Mouse (Mus musculus) hindbrain, embryonic 11.5 days (tissue): ENCODE data around the gene Abhd12b. TPM values are rescaled to one million over a fixed set of nuclear protein-coding genes. Genes with fewer than 3 reads are reported as not detected.

Source experiments
- ATAC-seq: fragments of 200-750 bp; cut with Nextera tagmentation; 2 replicates; pipeline ENCODE4 v1.8.0; 2017; ENCODE audit warnings: mild to moderate bottlenecking, moderate TSS enrichment, moderate library complexity; ENCODE audit not compliant: low FRiP score
- DNase-seq: peaks from one replicate; pipeline ENCODE4 v3.0.0-alpha.2; 2015; ENCODE audit warnings: low spot score
- H3K27ac ChIP-seq: fragments of 300-500 bp; sonication (generic); 2 replicates; pipeline ENCODE4 v1.5.1; 2014; ENCODE audit warnings: mild to moderate bottlenecking, low read depth, low read length
- H3K27me3 ChIP-seq: fragments of 300-500 bp; sonication (generic); 2 replicates; pipeline ENCODE4 v1.6.1; 2014; ENCODE audit warnings: mild to moderate bottlenecking, low read length, moderate library complexity, mixed read lengths; ENCODE audit not compliant: control insufficient read depth, insufficient read depth
- H3K36me3 ChIP-seq: fragments of 300-500 bp; sonication (generic); 2 replicates; pipeline ENCODE4 v1.6.1; 2014; ENCODE audit warnings: mild to moderate bottlenecking, low read length, moderate library complexity, mixed read lengths; ENCODE audit not compliant: control insufficient read depth, insufficient read depth
- H3K4me1 ChIP-seq: fragments of 300-500 bp; sonication (generic); replicated peaks from 2 replicates; pipeline ENCODE4 v1.6.1; 2014; ENCODE audit warnings: low read length, mixed read lengths; ENCODE audit not compliant: control insufficient read depth, insufficient read depth
- H3K4me2 ChIP-seq: fragments of 300-500 bp; sonication (generic); replicated peaks from 2 replicates; pipeline ENCODE4 v1.6.1; 2014; ENCODE audit warnings: mild to moderate bottlenecking, low read depth, low read length
- H3K4me3 ChIP-seq: fragments of 300-500 bp; sonication (generic); 2 replicates; pipeline ENCODE4 v1.5.1; 2014; ENCODE audit warnings: low read depth, low read length
- H3K9ac ChIP-seq: fragments of 300-500 bp; sonication (generic); 2 replicates; pipeline ENCODE4 v1.6.1; 2014; ENCODE audit warnings: low read depth, low read length
- H3K9me3 ChIP-seq: fragments of 300-500 bp; sonication (generic); 2 replicates; pipeline ENCODE4 v1.6.1; 2016; ENCODE audit warnings: low read length; ENCODE audit not compliant: control insufficient read depth
- WGBS: fragments of 180-500 bp; shearing (Covaris S2); extraction: QIAGEN DNeasy Blood & Tissue Kit; methylation state at CpG from one replicate; pipeline ENCODE4 v1.1.7; 2014; 5-methylcytosine and 5-hydroxymethylcytosine counted together
- polyA plus RNA-seq: library from polyadenylated mRNA; unstranded; fragments of >200 nt; fragmentation: Nextera tagmentation; extraction: Ambion mirVana; gene quantifications from 2 replicates; pipeline ENCODE4 v1.2.1, GENCODE M21; 2014

Gene Abhd12b
- polyA plus RNA-seq, 1 experiment from 2014 or later, result not detected

DNA sequence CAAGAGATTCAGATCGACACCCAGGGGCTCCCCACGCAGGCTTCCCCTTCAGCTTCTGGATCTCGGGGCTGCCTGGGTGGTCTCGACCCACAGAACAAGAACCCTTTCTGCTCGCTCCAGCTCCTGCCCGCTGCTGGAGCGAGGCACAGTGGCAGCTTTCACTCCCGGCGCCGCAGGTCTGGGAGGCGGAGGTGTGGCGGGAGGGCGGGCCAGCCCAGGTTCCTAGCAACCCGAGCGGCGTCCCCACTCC, 42.9 kb upstream of the Abhd12b start:
- Histone ChIP-seq H3K4me2 (peak overlapping the region; percentile 82), H3K4me3 (peak overlapping the region; percentile 76), H3K4me1 (no peaks in the 10 kb centered on the region; the same call in 1 of the 2 replicates), H3K9me3 (no peaks in the 10 kb centered on the region), H3K36me3 (no peaks in the 10 kb centered on the region), H3K27ac (peak overlapping the region; percentile 92), H3K9ac (peak overlapping the region; percentile 87), H3K27me3 (no peaks in the 10 kb centered on the region)
- DNase-seq (no peak), ATAC-seq (peak; percentile 57; the same call in 1 of the 2 replicates)
- under 1% methylated on average over 16 of the region's 16 CpGs for WGBS

DNA sequence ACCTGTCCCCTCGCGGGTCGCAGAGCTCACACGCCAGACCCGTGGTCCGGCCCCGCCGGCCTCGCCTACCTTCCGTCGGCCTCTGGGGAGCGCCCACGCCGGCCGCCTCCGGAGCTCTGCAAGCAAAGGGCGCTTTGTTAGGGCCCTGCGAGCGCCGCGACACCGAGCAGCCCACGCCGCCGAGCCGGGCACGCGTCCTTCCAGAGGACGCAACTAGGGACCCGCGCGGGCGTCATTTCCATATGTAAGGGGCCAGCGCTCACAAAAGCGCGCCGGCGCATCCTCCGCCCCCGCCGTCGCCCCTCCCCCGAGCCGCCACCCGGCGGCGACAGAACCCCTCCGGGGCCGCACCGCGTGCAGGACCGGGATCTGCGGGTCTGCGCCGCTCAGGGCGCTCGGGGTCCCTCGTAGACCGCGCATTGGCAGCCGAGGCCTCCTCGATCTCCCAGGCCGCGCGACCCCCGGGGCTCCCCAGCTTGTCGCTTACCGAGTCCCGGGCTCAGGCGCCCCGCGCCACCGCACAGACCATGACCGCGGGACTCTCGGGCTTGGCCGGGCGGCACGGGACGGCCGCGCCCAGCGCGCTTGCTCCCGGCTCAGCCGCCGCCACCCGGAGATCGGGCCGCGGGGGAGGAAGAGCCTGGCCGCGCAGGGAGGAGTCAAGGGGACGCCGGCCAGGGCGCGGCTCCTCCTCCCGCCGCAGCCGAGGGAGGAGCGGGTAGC, 42.4 kb upstream of the Abhd12b start:
- H3K27me3 ChIP-seq, result no peaks in the 10 kb centered on the region

DNA sequence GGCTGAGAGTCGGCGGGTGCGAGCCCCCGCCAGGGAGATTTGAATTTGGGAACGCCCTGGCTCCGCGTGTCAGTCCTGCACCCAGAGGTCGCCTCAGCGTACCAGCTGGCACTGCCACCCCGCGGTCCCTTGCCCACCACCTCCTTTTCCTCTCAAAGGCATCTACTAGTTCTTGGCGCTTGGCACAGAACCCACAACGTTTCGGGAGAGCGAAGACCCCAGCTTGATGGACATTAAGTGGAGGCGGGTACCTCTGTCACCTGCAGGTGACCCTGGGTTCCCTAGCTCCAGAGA, 41.9 kb upstream of the Abhd12b start:
- peak overlapping the region; percentile 87 for H3K9ac ChIP-seq
- peak; percentile 0; the same call in 1 of the 2 replicates for ATAC-seq
- peak overlapping the region; percentile 82 for H3K4me2 ChIP-seq
- WGBS, result 7% methylated on average over 15 of the region's 16 CpGs
- H3K4me1 ChIP-seq, result no peaks in the 10 kb centered on the region; the same call in 1 of the 2 replicates
- no peak for DNase-seq
- H3K27me3 ChIP-seq, result no peaks in the 10 kb centered on the region
- peak overlapping the region; percentile 76 for H3K4me3 ChIP-seq
- no peaks in the 10 kb centered on the region for H3K9me3 ChIP-seq
- no peaks in the 10 kb centered on the region for H3K36me3 ChIP-seq
- peak overlapping the region; percentile 92; the same call in 1 of the 2 replicates for H3K27ac ChIP-seq

More for the DNA sequence above, 42.4 kb upstream of the Abhd12b start:
- DNase-seq (peak; percentile 85), ATAC-seq (peak; percentile 89)
- peak overlapping the region; percentile 92 for H3K27ac ChIP-seq
- H3K9me3 ChIP-seq, result no peaks in the 10 kb centered on the region
- no peaks in the 10 kb centered on the region; the same call in 1 of the 2 replicates for H3K4me1 ChIP-seq
- H3K4me2 ChIP-seq, result peak overlapping the region; percentile 82
- WGBS, result under 1% methylated on average over 96 of the region's 101 CpGs
- H3K9ac ChIP-seq, result peak overlapping the region; percentile 87
- H3K4me3 ChIP-seq, result peak overlapping the region; percentile 76
- no peaks in the 10 kb centered on the region for H3K36me3 ChIP-seq

- H3K4me3 ChIP-seq, result no peak within 1 kb of the TSS
Measured at GRCm38 (mm10) chr12:70113351-70113750, 40.6 kb upstream of the Abhd12b start, which contains the start of gene Nin. Gene Nin (minus strand): TSS chr12:70113717.

DNA sequence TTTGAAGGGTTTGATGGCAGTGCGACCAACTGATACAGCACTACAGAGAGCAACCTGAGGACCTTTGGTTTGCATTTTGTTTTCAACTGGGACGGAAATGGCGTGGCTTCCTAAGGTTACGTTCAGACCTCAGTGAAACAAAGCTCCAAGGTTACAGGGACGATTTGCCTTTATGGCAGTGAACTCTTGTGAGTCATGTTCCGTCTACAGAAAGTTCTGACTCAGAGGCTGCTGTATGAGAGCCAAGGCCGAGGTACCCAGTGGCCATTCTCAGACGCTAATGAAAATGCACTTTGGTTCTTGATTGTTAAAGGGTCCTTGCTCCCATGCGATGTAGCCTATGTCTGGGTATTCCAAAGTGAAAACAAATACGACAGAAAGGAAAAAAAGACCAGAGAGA, 36.8 kb upstream of the Abhd12b start:
- WGBS, result 90% methylated on average over 10 of the region's 10 CpGs
- H3K27ac ChIP-seq, result no peak overlapping the region
- no peaks in the 10 kb centered on the region for H3K27me3 ChIP-seq
- H3K9ac ChIP-seq, result no peak overlapping the region
- no peak overlapping the region for H3K4me3 ChIP-seq
- H3K4me1 ChIP-seq, result no peaks in the 10 kb centered on the region
- H3K36me3 ChIP-seq, result no peaks in the 10 kb centered on the region
- DNase-seq (no peak), ATAC-seq (no peak)
- H3K4me2 ChIP-seq, result no peak overlapping the region
- H3K9me3 ChIP-seq, result no peaks in the 10 kb centered on the region

More at GRCm38 (mm10) chr12:70113351-70113750, 40.6 kb upstream of the Abhd12b start, which contains the start of gene Nin:
- no peak for DNase-seq
- Histone ChIP-seq H3K27me3 (no peaks in the 10 kb centered on the region), H3K4me1 (no peaks in the 10 kb centered on the region; the same call in 1 of the 2 replicates), H3K9ac (no peak within 1 kb of the TSS), H3K27ac (no peak within 1 kb of the TSS), H3K36me3 (no peaks in the 10 kb centered on the region), H3K4me2 (no peak within 1 kb of the TSS), H3K9me3 (no peaks in the 10 kb centered on the region)
- no peak for ATAC-seq
- 61% methylated on average over 11 of the region's 11 CpGs for WGBS

- H3K27ac ChIP-seq, result no peak overlapping the region
- no peaks in the 10 kb centered on the region for H3K9me3 ChIP-seq
- no peaks in the 10 kb centered on the region for H3K4me1 ChIP-seq
- ATAC-seq (no peak), DNase-seq (no peak)
- no peak overlapping the region for H3K9ac ChIP-seq
- H3K4me3 ChIP-seq, result no peak overlapping the region
- H3K36me3 ChIP-seq, result no peaks in the 10 kb centered on the region
- H3K27me3 ChIP-seq, result no peaks in the 10 kb centered on the region
- WGBS, result 90% methylated on average over 10 of the region's 10 CpGs
- H3K4me2 ChIP-seq, result no peak overlapping the region
Measured at GRCm38 (mm10) chr12:70118721-70119345, 35.1 kb upstream of the Abhd12b start.

- no peaks in the 10 kb centered on the region for H3K4me1 ChIP-seq
- ATAC-seq (no peak), DNase-seq (no peak)
- 74% methylated on average over 2 of the region's 2 CpGs for WGBS
- no peak overlapping the region for H3K4me3 ChIP-seq
- no peak overlapping the region for H3K27ac ChIP-seq
- no peaks in the 10 kb centered on the region for H3K36me3 ChIP-seq
- no peak overlapping the region for H3K9ac ChIP-seq
- H3K27me3 ChIP-seq, result no peaks in the 10 kb centered on the region
- H3K9me3 ChIP-seq, result no peaks in the 10 kb centered on the region
- H3K4me2 ChIP-seq, result no peak overlapping the region
Measured at GRCm38 (mm10) chr12:70119552-70119951, 34.4 kb upstream of the Abhd12b start.

- WGBS, result 91% methylated on average over 4 of the region's 4 CpGs
- DNase-seq (no peak), ATAC-seq (no peak)
- no peak overlapping the region for H3K27ac ChIP-seq
- no peak overlapping the region for H3K4me2 ChIP-seq
- H3K36me3 ChIP-seq, result no peaks in the 10 kb centered on the region
- no peaks in the 10 kb centered on the region for H3K4me1 ChIP-seq
- no peak overlapping the region for H3K9ac ChIP-seq
- no peaks in the 10 kb centered on the region for H3K27me3 ChIP-seq
- no peaks in the 10 kb centered on the region for H3K9me3 ChIP-seq
- H3K4me3 ChIP-seq, result no peak overlapping the region
Measured at GRCm38 (mm10) chr12:70126626-70127025, 27.3 kb upstream of the Abhd12b start.

DNA sequence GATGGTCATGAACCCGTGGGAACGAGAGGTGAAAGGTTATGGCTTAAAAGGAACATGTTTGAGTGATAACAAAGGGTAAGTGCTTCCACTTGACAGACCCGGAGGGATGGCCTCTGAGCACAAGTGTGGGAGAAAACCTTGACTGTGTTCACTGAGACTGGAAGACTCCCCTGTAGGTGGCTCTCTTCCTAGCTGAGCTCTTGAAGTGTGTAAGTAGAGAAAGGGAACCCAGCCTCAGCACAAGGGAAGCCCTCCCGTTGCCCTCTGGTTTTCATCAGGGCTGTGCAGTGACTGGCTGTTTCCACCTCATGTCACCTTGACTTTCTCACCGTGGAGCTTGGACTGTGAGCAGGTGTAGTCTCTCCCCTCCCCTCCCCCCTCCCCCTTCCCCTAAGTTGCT, 24.8 kb upstream of the Abhd12b start:
- Histone ChIP-seq H3K4me2 (no peak overlapping the region), H3K27ac (no peak overlapping the region), H3K9me3 (no peaks in the 10 kb centered on the region), H3K27me3 (no peaks in the 10 kb centered on the region), H3K4me1 (no peaks in the 10 kb centered on the region), H3K4me3 (no peak overlapping the region), H3K36me3 (no peaks in the 10 kb centered on the region), H3K9ac (no peak overlapping the region)
- DNase-seq, result no peak
- ATAC-seq, result no peak
- 63% methylated on average over 5 of the region's 5 CpGs for WGBS
